Mouse (Mus musculus) G1E (cell line): ENCODE measurements around the gene Slc32a1.

Experiments used
- CTCF ChIP-seq: IDR thresholded peaks from 2 replicates; pipeline ENCODE4 v1.5.1; 2012; ENCODE audit warnings: low read depth, low read length, inconsistent platforms, mixed read lengths
- GATA1 ChIP-seq: IDR thresholded peaks from 2 replicates; pipeline ENCODE4 v1.6.1; 2012; ENCODE audit warnings: borderline replicate concordance, low read length, inconsistent platforms, mixed read lengths
- GATA2 ChIP-seq: IDR thresholded peaks from 2 replicates; pipeline ENCODE4 v1.6.1; 2012; ENCODE audit warnings: low read depth, low read length, inconsistent platforms, borderline replicate concordance
- TAL1 ChIP-seq: conservative IDR thresholded peaks from 2 replicates; pipeline ENCODE4 v1.6.1; 2012; ENCODE audit warnings: low read depth, low read length, inconsistent platforms, mixed read lengths

DNA sequence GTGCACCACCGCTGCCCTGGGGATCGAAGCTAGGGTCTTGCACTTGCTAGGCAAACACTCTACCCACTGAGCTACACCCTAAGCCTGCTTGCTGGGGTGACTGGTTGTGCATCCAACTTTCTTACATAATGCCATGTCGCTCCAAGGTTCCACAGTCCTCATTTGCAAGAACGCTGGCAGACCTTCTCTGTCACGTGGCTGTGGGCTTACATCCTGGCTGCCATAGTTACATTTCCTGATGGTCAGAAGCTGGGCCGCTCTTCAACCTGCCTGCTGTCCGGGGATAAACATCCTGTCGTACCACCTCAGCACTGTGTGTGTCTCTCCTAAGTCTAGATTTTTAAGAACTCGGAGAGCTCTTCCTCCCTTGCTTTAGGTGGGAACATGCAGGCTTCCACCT, 44.1 kb downstream of the Slc32a1 start:
- TF ChIP-seq CTCF (no peak), TAL1 (no peak), GATA2 (no peak), GATA1 (no peak)
